Mouse (Mus musculus): ENCODE data around the gene Uhrf1bp1l. TPM values are rescaled to one million over a fixed set of nuclear protein-coding genes. Genes with fewer than 3 reads are reported as not detected.
"Not testable (repeated sequence)": the region's sequence is repeated elsewhere in the genome, so short reads cannot be mapped to it uniquely, and the experiment has no call there.

Gene Uhrf1bp1l
- 21.8 and 27.1 TPM in 2 replicates for polyA plus RNA-seq (2015; fragmentation: Nextera tagmentation; extraction: Ambion mirVana)

DNA sequence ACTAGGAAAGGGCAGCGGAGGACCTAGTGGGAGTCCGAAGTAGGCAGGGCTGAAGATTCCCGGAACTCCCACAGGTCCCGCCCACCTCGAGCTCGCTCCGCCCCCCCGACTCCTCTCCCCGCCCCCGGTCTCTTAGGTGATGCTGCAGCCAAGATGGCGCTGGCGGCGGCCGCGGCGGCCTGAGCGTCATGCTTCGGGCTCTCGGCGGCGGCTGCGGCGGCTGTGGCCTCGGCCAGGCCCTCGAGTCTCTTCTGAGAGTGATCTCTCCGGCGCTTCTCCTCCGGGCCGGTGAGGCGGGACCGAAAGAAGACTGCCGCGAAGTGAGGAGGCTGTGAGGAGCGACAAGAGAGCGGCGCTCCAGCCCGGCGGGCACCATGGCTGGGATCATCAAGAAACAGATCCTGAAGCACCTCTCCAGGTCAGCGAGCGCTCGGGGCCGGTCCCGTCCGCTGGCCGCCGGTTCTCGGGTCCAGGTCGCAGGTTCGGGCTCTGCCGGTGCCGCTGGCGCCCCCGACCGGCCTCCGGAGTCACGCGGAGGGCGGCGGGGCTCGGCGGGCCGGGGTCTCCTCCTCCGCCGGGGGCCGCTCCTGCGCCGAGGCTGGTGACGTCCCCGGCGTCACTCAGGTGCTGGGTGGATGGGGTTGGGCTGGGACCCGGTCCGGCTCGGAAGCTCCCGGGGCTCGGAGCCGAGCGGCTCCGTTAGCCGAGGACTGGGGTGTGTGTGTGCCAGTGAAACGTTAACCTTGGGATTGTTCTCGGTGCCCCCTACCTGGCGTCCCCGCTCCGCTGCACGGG lies at the start of gene Uhrf1bp1l:
Gene Uhrf1bp1l, plus strand, starts transcription at position 121 of the 795 bp plus-strand sequence.
- peak; percentile 85 for DNase-seq (ENCODE audit: low spot score)

- no peak for DNase-seq (ENCODE audit: low spot score)
Observed at GRCm38 (mm10) chr10:89695194-89695911, 49.4 kb upstream of the Uhrf1bp1l start.

- DNase-seq (ENCODE audit: low spot score): not testable (repeated sequence)
Observed at GRCm38 (mm10) chr10:89696270-89696669, 48.5 kb upstream of the Uhrf1bp1l start.

- no peak for DNase-seq (ENCODE audit: low spot score)
Observed at GRCm38 (mm10) chr10:89697956-89698355, 46.8 kb upstream of the Uhrf1bp1l start.

DNA sequence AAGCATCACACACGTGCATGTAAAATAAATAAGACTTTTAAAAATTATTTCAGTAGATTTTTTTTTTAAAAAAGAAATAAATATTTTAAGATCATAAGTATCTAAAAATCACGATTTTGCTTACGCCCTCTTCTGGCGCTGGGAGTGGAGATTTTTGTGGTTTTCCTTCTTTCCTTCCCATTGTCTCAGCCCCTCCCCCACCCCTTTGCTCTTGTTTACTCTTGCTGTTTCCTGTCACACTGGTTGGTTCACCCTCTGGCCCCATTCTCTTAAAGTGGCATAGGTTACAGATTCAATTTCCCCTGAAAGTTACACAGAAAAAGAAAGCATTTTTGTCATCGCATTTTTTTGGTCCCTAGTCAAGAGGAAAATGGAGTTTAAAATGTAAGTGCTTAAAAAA lies 41.7 kb upstream of the Uhrf1bp1l start:
- DNase-seq (ENCODE audit: low spot score): peak; percentile 83

- no peak for DNase-seq (ENCODE audit: low spot score)
Observed at GRCm38 (mm10) chr10:89707397-89707796, 37.4 kb upstream of the Uhrf1bp1l start.

DNA sequence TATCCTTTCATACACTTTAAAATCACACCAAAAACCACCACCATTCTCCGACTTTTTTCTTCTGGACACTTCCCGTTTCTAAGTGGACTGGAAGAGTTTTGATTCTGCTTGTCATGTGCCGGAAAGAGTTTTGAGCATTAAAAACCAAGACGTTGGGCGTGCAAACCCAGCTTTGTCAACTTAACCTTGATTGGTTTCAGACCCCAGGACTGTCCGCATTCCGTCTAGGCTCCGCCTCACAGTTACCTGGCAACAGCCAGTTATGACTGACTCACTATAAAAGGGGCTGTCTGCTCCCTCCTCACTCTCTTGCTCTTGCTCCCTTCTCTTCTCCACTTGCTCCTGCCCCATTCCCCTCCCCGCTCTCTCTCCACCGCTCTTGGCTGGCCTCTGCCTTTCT lies 36.1 kb upstream of the Uhrf1bp1l start:
- no peak for DNase-seq (ENCODE audit: low spot score)

- DNase-seq (ENCODE audit: low spot score): no peak
Observed at GRCm38 (mm10) chr10:89714910-89715309, 29.9 kb upstream of the Uhrf1bp1l start.

DNA sequence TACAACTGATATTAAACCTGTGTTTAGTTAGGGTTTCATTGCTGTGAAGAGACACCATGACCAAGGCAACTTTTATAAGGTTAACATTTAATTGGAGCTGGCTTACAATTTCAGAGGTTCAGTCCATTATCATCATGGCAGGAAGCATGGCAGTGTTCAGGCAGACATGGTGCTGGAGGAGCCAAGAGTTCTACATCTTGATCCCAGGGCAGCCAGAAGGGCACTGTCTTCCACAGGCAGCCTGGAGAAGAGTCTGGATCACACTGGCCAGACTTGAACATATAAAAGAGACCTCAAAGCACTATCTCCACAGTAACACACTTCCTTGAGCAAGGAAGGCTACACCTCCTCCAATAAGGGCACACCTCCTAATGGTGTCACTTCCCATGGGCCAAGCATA lies 24.5 kb upstream of the Uhrf1bp1l start:
- DNase-seq (ENCODE audit: low spot score): no peak

- DNase-seq (ENCODE audit: low spot score): no peak
Observed at GRCm38 (mm10) chr10:89720796-89721195, 24.0 kb upstream of the Uhrf1bp1l start.

DNA sequence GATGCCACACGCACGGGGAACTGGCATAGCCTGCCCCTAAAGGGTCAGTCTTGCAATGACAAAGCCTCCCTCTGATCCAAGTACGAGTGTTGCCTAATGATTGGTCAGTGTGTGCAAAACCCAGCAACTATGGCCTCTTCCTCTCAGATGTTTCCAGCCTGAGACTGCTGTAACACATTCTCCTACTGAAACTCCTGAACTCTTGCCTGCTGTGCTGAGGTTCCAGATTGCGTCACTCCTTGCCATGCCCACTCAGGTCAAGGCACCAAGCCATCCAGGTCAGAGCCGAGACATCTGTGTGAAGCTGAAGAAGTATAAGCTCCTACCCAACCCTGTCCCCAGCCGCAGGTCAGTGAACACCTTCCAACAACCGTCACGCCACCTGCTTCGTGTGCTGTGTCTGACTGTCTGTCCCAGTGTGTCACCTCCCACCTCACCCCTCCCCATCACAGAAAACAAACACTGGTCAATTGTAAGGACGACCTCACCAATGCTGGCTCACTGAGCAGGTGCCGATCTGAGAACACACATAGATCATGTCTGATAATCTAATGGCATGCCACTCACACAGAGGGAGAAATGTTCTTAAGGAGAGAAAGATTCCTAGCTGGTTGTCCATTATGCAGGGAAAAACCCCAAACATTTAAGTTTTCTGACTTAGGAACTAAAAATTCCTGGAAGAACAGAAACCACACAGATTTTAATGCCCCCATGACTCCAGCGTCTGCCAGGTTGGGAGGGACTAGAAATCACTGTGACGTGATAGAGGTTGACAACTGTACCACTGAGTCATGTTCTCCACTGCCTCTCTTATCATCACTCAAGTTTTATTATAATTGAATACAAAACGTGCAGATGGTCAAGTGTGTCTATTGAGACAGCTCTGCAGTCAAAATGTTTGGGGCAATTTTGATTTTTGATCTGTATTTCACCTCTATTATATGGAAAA lies 22.3 kb upstream of the Uhrf1bp1l start:
- DNase-seq (ENCODE audit: low spot score): no peak

DNA sequence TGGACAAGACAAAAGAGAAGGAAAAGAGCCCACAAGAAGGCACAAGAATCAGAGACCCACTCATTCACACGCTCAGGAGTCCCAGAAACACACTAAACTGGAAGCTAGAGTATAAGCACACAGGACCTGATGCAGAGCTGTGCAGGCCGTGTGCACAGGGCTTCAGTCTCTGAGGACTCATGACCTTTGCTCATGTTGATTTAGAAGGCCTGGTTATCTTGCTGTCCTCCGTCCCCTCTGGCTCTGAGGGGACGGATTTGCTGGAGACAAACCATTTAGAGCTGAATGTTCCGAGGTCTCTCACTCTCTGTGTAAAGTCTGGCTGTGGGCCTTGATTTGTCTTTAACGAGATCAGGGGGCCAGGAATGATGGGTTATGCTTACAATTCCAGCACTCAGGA lies 14.4 kb upstream of the Uhrf1bp1l start:
- DNase-seq (ENCODE audit: low spot score): no peak

GRCm38 (mm10) chr10:89731341-89731740 lies 13.4 kb upstream of the Uhrf1bp1l start:
- no peak for DNase-seq (ENCODE audit: low spot score)

DNA sequence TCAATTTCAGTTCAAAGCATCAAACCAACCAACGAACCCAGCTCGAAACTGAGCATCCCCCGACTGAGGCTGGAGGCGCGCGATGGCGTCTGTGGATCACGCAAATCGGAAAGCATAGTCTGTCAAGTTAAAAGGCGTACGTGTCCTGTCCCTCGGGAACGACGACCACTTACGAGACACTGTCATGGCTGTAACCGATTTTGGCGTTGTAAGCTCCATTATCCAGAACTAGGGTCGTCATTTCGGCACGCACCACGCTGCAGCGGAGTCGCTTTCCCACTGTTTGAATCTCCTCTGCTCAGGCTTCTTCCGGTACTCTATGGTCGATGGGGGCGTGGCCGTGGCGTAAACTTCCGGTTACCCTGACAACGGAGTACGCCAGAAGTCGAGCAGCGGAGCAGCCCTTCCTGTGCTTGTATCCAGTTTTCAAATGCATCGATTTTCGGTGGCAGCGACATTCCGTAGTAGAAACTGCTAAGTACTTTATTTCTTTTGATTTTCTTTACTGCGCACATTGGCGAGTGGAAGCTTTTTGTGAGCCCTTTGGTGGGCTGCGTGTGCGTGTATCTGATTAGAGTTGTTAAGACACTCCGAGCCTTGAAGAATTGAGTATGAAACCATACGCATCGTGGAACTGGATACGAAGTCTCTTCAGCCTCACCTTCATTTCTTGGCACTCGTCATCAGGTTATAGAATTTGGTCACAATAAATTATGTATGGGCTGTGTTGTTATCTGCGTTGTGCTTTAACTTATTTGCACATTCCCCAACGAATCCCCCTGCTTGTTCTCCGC lies 12.6 kb upstream of the Uhrf1bp1l start, which contains the start of gene Actr6:
Gene Actr6, minus strand, starts transcription at position 295 of the 794 bp plus-strand sequence.
- peak; percentile 97 for DNase-seq (ENCODE audit: low spot score)

- no peak for DNase-seq (ENCODE audit: low spot score)
Observed at GRCm38 (mm10) chr10:89737092-89737491, 7.7 kb upstream of the Uhrf1bp1l start.

DNA sequence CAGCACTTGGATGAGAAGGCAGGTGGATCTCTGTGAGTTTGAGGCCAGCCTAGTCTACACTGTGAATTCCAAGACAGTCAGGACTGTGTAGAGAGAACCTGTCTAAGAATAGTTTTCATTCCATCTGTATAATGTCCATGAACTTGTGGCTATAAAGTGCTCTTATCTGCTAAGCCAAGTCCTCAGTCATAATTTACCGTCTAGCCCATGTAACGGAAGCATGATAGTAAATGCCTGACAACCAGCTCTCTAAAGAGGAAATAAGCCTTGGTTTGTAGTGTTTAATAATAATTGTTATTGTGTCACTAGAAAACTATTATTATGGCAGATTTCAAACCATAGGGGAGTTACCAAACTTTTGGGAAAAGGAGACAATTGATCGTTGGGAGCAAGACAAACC lies 6.9 kb upstream of the Uhrf1bp1l start:
- DNase-seq (ENCODE audit: low spot score): no peak

DNA sequence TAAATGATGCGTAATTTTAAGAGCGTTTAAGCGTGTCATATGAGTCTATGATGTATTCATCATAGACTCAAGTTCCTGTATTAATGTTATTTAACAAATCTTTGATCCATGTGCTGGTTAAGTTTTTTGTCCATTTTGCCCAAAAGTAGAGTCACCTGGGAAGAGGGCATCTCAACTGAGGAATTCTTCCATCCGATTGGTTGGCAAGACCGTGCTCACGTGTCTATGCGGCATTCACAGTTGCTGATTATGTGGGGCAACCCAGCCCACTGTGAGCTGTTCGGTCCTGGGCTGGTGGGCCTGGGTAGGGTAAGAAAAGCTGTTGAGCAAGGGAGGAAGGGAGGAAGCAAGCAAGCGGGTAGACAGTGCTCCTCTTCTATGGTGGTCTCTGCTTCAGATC lies 6.4 kb upstream of the Uhrf1bp1l start:
- DNase-seq (ENCODE audit: low spot score): no peak

DNA sequence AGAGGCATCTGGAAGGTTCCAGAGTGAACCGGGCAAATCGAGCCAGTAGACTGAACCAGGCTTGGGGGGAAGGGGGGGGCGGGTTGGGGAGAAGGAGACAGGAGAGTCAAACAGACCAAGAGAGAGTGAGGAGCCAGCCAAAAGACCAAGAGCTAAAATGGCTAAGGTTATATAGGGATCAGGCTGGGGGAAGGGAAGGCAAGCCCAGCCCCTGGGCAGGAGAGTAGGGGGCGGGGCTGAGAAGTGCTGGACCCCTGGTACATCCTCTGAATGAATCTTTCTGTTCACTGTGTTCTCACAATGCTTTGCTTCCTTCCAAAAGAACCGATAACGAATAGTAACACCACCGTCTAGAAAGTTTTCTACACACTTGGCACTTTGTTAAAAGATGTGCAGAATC lies 5.1 kb upstream of the Uhrf1bp1l start:
- DNase-seq (ENCODE audit: low spot score): no peak

- DNase-seq (ENCODE audit: low spot score): no peak
Observed at GRCm38 (mm10) chr10:89740995-89741394, 3.8 kb upstream of the Uhrf1bp1l start.

DNA sequence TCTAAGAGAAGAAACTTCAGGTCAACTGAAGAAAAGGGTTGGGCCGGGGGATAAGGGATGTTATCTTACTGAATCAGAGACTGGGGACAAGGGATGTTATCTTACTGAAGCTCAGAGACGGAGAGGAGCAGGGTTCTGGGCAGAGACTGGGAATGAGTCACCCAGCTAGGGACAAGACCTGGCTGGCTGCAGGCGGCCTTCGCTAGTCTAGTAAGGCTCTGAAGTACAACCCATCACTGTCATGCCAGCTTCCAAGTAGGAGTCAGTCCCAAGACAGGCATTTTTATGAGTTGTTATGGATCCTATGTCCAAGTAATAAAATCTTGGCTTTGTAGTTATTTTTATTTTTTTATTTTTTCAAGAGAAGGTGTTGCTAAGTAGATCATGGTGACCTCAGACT lies 1.5 kb upstream of the Uhrf1bp1l start:
- no peak for DNase-seq (ENCODE audit: low spot score)

- no peak for DNase-seq (ENCODE audit: low spot score)
Observed at GRCm38 (mm10) chr10:89744341-89744740, 450 bp upstream of the Uhrf1bp1l start.
